Mouse (Mus musculus): ENCODE measurements around the gene Orm1. TPM values are rescaled to one million over a fixed set of nuclear protein-coding genes. Genes with fewer than 3 reads are reported as not detected.

The Orm1 gene
- 4.0 and 5.7 TPM in 2 replicates for polyA plus RNA-seq (2015; fragmentation: Nextera tagmentation; extraction: Ambion mirVana)

DNA sequence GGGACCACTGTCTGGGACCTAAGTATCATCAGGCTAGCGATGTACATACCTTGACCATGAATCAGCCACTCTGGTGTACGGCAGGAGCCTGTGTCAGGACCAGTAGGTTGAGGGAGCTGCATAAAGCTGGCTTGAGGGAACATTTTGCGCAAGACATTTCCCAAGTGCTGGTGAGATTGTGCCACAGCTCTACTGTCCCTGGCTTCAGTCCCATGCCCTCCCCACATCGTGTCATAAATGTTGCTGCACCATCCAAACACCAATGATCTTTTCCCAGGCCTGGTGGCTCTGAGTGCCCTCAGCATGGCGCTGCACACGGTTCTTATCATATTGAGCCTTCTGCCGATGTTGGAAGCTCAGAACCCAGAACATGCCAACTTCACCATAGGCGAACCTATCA, at the start of gene Orm1:
Gene Orm1, plus strand, starts transcription at position 266 of the 400 bp plus-strand sequence.
- ATAC-seq (peak; percentile 88), DNase-seq (ENCODE audit: low spot score) (peak; percentile 82)
- H3K27ac ChIP-seq (ENCODE audit: low read length): no peak within 1 kb of the TSS
- 72% methylated on average over 8 of the region's 8 CpGs for WGBS
- H3K4me3 ChIP-seq (ENCODE audit: low read depth, low read length): no peak within 1 kb of the TSS
- H3K36me3 ChIP-seq (ENCODE audit: insufficient read depth, low read length): no peaks in the 10 kb centered on the region
- H3K9ac ChIP-seq (replicated peaks; ENCODE audit: low read depth): no peak within 1 kb of the TSS
- H3K4me2 ChIP-seq (replicated peaks; ENCODE audit: low read depth, low read length): no peak within 1 kb of the TSS
- H3K4me1 ChIP-seq (ENCODE audit: insufficient read depth, low read depth, low read length): no peaks in the 10 kb centered on the region
- TF ChIP-seq CTCF (IDR thresholded peaks at IDR 0.05) (no peak), EP300 (IDR thresholded peaks at IDR 0.05) (peak; percentile 85)
- no peaks in the 10 kb centered on the region for H3K9me3 ChIP-seq (ENCODE audit: low read length)
- H3K27me3 ChIP-seq (replicated peaks; ENCODE audit: insufficient read depth, low read length): no peaks in the 10 kb centered on the region

- DNase-seq (ENCODE audit: low spot score) (no peak), ATAC-seq (no peak)
- Histone ChIP-seq H3K9ac (replicated peaks; ENCODE audit: low read depth) (no peak overlapping the region), H3K4me3 (ENCODE audit: low read depth, low read length) (no peak overlapping the region), H3K36me3 (ENCODE audit: insufficient read depth, low read length) (no peaks in the 10 kb centered on the region), H3K27ac (ENCODE audit: low read length) (no peak overlapping the region), H3K9me3 (ENCODE audit: low read length) (no peaks in the 10 kb centered on the region), H3K27me3 (replicated peaks; ENCODE audit: insufficient read depth, low read length) (no peaks in the 10 kb centered on the region), H3K4me1 (ENCODE audit: insufficient read depth, low read depth, low read length) (no peaks in the 10 kb centered on the region), H3K4me2 (replicated peaks; ENCODE audit: low read depth, low read length) (no peak overlapping the region)
- WGBS: 62% methylated on average over 1 of the region's 1 CpGs
- no peak for TF ChIP-seq EP300 (IDR thresholded peaks at IDR 0.05)
- TF ChIP-seq CTCF (IDR thresholded peaks at IDR 0.05): no peak
Observed at GRCm38 (mm10) chr4:63295641-63296040, 48.7 kb upstream of the Orm1 start.

DNA sequence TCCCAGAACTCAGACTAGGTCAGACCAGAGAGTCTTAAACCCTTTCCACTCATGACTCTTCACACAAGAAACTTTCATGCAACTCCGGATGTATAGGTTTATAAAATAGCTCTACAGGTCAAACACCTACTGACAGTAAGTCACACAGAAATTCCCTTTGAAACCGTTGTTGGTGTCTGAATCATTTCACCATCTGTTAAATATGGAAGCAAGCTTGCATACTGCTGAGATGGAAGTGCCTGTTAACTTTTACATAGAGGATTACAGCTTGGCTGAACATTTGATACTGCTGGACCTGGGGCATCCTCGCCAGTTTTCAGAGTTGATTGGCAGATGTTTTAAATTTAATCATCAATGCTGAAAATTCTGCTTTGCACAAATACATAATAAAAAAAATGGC, 48.1 kb upstream of the Orm1 start:
- TF ChIP-seq CTCF (IDR thresholded peaks at IDR 0.05) (no peak), EP300 (IDR thresholded peaks at IDR 0.05) (no peak)
- 45% methylated on average over 3 of the region's 3 CpGs for WGBS
- no peaks in the 10 kb centered on the region for H3K9me3 ChIP-seq (ENCODE audit: low read length)
- no peak overlapping the region for H3K9ac ChIP-seq (replicated peaks; ENCODE audit: low read depth)
- H3K27me3 ChIP-seq (replicated peaks; ENCODE audit: insufficient read depth, low read length): no peaks in the 10 kb centered on the region
- ATAC-seq (no peak), DNase-seq (ENCODE audit: low spot score) (no peak)
- H3K4me1 ChIP-seq (ENCODE audit: insufficient read depth, low read depth, low read length): no peaks in the 10 kb centered on the region
- no peak overlapping the region for H3K4me2 ChIP-seq (replicated peaks; ENCODE audit: low read depth, low read length)
- no peaks in the 10 kb centered on the region for H3K36me3 ChIP-seq (ENCODE audit: insufficient read depth, low read length)
- no peak overlapping the region for H3K4me3 ChIP-seq (ENCODE audit: low read depth, low read length)
- H3K27ac ChIP-seq (ENCODE audit: low read length): no peak overlapping the region

- no peak overlapping the region for H3K4me2 ChIP-seq (replicated peaks; ENCODE audit: low read depth, low read length)
- 71% methylated on average over 8 of the region's 8 CpGs for WGBS
- no peaks in the 10 kb centered on the region for H3K36me3 ChIP-seq (ENCODE audit: insufficient read depth, low read length)
Observed at GRCm38 (mm10) chr4:63296876-63297275, 47.5 kb upstream of the Orm1 start.

GRCm38 (mm10) chr4:63298191-63298590, 46.2 kb upstream of the Orm1 start:
- no peaks in the 10 kb centered on the region for H3K27me3 ChIP-seq (replicated peaks; ENCODE audit: insufficient read depth, low read length)
- no peak for DNase-seq (ENCODE audit: low spot score)
- H3K4me3 ChIP-seq (ENCODE audit: low read depth, low read length): no peak overlapping the region
- no peaks in the 10 kb centered on the region for H3K4me1 ChIP-seq (ENCODE audit: insufficient read depth, low read depth, low read length)
- H3K4me2 ChIP-seq (replicated peaks; ENCODE audit: low read depth, low read length): no peak overlapping the region
- H3K9ac ChIP-seq (replicated peaks; ENCODE audit: low read depth): no peak overlapping the region
- H3K9me3 ChIP-seq (ENCODE audit: low read length): no peaks in the 10 kb centered on the region
- H3K27ac ChIP-seq (ENCODE audit: low read length): no peak overlapping the region
- no peak for TF ChIP-seq CTCF (IDR thresholded peaks at IDR 0.05)
- TF ChIP-seq EP300 (IDR thresholded peaks at IDR 0.05): no peak
- WGBS: 86% methylated on average over 8 of the region's 8 CpGs
- no peaks in the 10 kb centered on the region for H3K36me3 ChIP-seq (ENCODE audit: insufficient read depth, low read length)
- ATAC-seq: no peak

More at GRCm38 (mm10) chr4:63296876-63297275, 47.5 kb upstream of the Orm1 start:
- no peak overlapping the region for H3K9ac ChIP-seq (replicated peaks; ENCODE audit: low read depth)
- no peaks in the 10 kb centered on the region for H3K27me3 ChIP-seq (replicated peaks; ENCODE audit: insufficient read depth, low read length)
- no peaks in the 10 kb centered on the region for H3K9me3 ChIP-seq (ENCODE audit: low read length)
- DNase-seq (ENCODE audit: low spot score): no peak
- no peaks in the 10 kb centered on the region for H3K4me1 ChIP-seq (ENCODE audit: insufficient read depth, low read depth, low read length)
- H3K4me3 ChIP-seq (ENCODE audit: low read depth, low read length): no peak overlapping the region
- ATAC-seq: no peak
- H3K27ac ChIP-seq (ENCODE audit: low read length): no peak overlapping the region
- TF ChIP-seq EP300 (IDR thresholded peaks at IDR 0.05) (no peak), CTCF (IDR thresholded peaks at IDR 0.05) (no peak)

DNA sequence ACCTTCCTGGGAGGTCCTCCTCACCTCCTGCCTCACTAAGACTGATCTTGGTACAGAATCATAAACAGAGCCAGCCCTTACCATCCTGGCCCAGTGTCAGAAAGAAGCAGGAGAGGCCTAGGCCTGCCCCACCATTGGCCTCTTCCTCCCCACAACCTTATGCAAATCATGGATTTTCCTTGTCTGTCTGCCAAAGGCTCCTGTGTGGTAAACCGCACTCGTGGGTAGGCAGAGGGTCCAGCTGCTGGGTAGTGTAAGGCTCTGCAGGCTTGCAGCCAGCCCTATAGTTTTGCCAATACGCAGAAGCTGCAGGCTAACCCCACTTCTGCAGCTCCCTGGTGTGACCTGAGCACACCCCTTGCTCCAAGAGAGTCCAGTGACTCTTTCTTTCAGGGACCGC, 41.7 kb upstream of the Orm1 start:
- Histone ChIP-seq H3K9ac (replicated peaks; ENCODE audit: low read depth) (no peak overlapping the region), H3K9me3 (ENCODE audit: low read length) (no peaks in the 10 kb centered on the region), H3K4me1 (ENCODE audit: insufficient read depth, low read depth, low read length) (no peaks in the 10 kb centered on the region), H3K36me3 (ENCODE audit: insufficient read depth, low read length) (no peaks in the 10 kb centered on the region), H3K27ac (ENCODE audit: low read length) (no peak overlapping the region), H3K4me2 (replicated peaks; ENCODE audit: low read depth, low read length) (no peak overlapping the region), H3K27me3 (replicated peaks; ENCODE audit: insufficient read depth, low read length) (no peaks in the 10 kb centered on the region), H3K4me3 (ENCODE audit: low read depth, low read length) (no peak overlapping the region)
- no peak for ATAC-seq
- TF ChIP-seq CTCF (IDR thresholded peaks at IDR 0.05): no peak
- TF ChIP-seq EP300 (IDR thresholded peaks at IDR 0.05): no peak
- WGBS: 57% methylated on average over 4 of the region's 4 CpGs
- DNase-seq (ENCODE audit: low spot score): no peak
